Mouse (Mus musculus) midbrain, embryonic 16.5 days (tissue): ENCODE measurements at regions not wholly inside any gene's neighbourhood (a gene's known extent, or its start where the extent isn't known, plus 50 kb on each side); places are given as distances from the start of the nearest gene placed in this dataset.

Experiments
- ATAC-seq: fragments of 200-750 bp; cut with Nextera tagmentation; 2 replicates; pipeline ENCODE4 v1.8.0; 2017; ENCODE audit warnings: moderate TSS enrichment
- H3K27ac ChIP-seq: fragments of 300-500 bp; sonication (generic); 2 replicates; pipeline ENCODE4 v1.5.1; 2014; ENCODE audit warnings: mild to moderate bottlenecking, low read length, mixed read lengths
- H3K27me3 ChIP-seq: fragments of 300-500 bp; sonication (generic); 2 replicates; pipeline ENCODE4 v1.6.1; 2014; ENCODE audit warnings: low read depth, low read length, mixed read lengths; ENCODE audit not compliant: control insufficient read depth, insufficient read depth
- H3K36me3 ChIP-seq: fragments of 300-500 bp; sonication (generic); 2 replicates; pipeline ENCODE4 v1.6.1; 2014; ENCODE audit warnings: mild to moderate bottlenecking, low read length, moderate library complexity, mixed read lengths; ENCODE audit not compliant: control insufficient read depth, insufficient read depth
- H3K4me1 ChIP-seq: fragments of 300-500 bp; sonication (generic); 2 replicates; pipeline ENCODE4 v1.6.1; 2014; ENCODE audit warnings: mild to moderate bottlenecking, low read length, mixed read lengths; ENCODE audit not compliant: control insufficient read depth, insufficient read depth
- H3K4me2 ChIP-seq: fragments of 300-500 bp; sonication (generic); 2 replicates; pipeline ENCODE4 v1.6.1; 2014; ENCODE audit warnings: mild to moderate bottlenecking, low read length, mixed read lengths
- H3K4me3 ChIP-seq: fragments of 300-500 bp; sonication (generic); 2 replicates; pipeline ENCODE4 v1.5.1; 2014; ENCODE audit warnings: low read depth, mild to moderate bottlenecking, low read length, moderate library complexity, mixed read lengths
- H3K9ac ChIP-seq: fragments of 300-500 bp; sonication (generic); 2 replicates; pipeline ENCODE4 v1.6.1; 2014; ENCODE audit warnings: low read depth, low read length, mixed read lengths
- H3K9me3 ChIP-seq: fragments of 300-500 bp; sonication (generic); replicated peaks from 2 replicates; pipeline ENCODE4 v1.6.1; 2014; ENCODE audit warnings: mild to moderate bottlenecking, low read length, mixed read lengths; ENCODE audit not compliant: control insufficient read depth, poor library complexity, severe bottlenecking
- WGBS: fragments of 180-500 bp; shearing (Covaris S2); extraction: QIAGEN DNeasy Blood & Tissue Kit; methylation state at CpG from one replicate; pipeline ENCODE4 v1.1.7; 2014; 5-methylcytosine and 5-hydroxymethylcytosine counted together

GRCm38 (mm10) chr16:74718154-74718553 lies 306.5 kb upstream of the Robo2 start:
- no peaks in the 10 kb centered on the region for H3K36me3 ChIP-seq
- no peaks in the 10 kb centered on the region for H3K9me3 ChIP-seq
- 95% methylated on average over 2 of the region's 2 CpGs for WGBS

GRCm38 (mm10) chr16:74717622-74718021 lies 306.0 kb upstream of the Robo2 start:
- H3K4me3 ChIP-seq: no peak overlapping the region
- no peaks in the 10 kb centered on the region for H3K27me3 ChIP-seq
- H3K27ac ChIP-seq: no peak overlapping the region
- no peak for ATAC-seq
- H3K4me2 ChIP-seq: no peak overlapping the region
- WGBS: 75% methylated on average over 1 of the region's 1 CpGs
- no peak overlapping the region for H3K9ac ChIP-seq
- H3K36me3 ChIP-seq: no peaks in the 10 kb centered on the region
- H3K4me1 ChIP-seq: no peaks in the 10 kb centered on the region
- no peaks in the 10 kb centered on the region for H3K9me3 ChIP-seq

More at GRCm38 (mm10) chr16:74718154-74718553, 306.5 kb upstream of the Robo2 start:
- Histone ChIP-seq H3K4me1 (no peaks in the 10 kb centered on the region), H3K27ac (no peak overlapping the region), H3K4me2 (no peak overlapping the region), H3K9ac (no peak overlapping the region), H3K27me3 (no peaks in the 10 kb centered on the region), H3K4me3 (no peak overlapping the region)
- no peak for ATAC-seq

GRCm38 (mm10) chr16:74714950-74715349 lies 303.3 kb upstream of the Robo2 start:
- Histone ChIP-seq H3K27ac (no peak overlapping the region), H3K36me3 (no peaks in the 10 kb centered on the region), H3K27me3 (no peaks in the 10 kb centered on the region), H3K4me3 (no peak overlapping the region), H3K4me2 (no peak overlapping the region), H3K4me1 (no peaks in the 10 kb centered on the region), H3K9me3 (no peaks in the 10 kb centered on the region), H3K9ac (no peak overlapping the region)
- 83% methylated on average over 1 of the region's 1 CpGs for WGBS
- ATAC-seq: no peak

GRCm38 (mm10) chr16:74712515-74712914 lies 300.9 kb upstream of the Robo2 start:
- 72% methylated on average over 6 of the region's 6 CpGs for WGBS
- no peak overlapping the region for H3K4me2 ChIP-seq

GRCm38 (mm10) chr16:74702067-74702466 lies 290.4 kb upstream of the Robo2 start:
- Histone ChIP-seq H3K4me3 (no peak overlapping the region), H3K36me3 (no peaks in the 10 kb centered on the region), H3K4me1 (no peaks in the 10 kb centered on the region), H3K9me3 (no peaks in the 10 kb centered on the region), H3K27ac (no peak overlapping the region), H3K9ac (no peak overlapping the region), H3K27me3 (no peaks in the 10 kb centered on the region), H3K4me2 (no peak overlapping the region)
- 85% methylated on average over 3 of the region's 3 CpGs for WGBS
- ATAC-seq: no peak

More at GRCm38 (mm10) chr16:74712515-74712914, 300.9 kb upstream of the Robo2 start:
- no peak for ATAC-seq
- Histone ChIP-seq H3K9ac (no peak overlapping the region), H3K27me3 (no peaks in the 10 kb centered on the region), H3K4me1 (no peaks in the 10 kb centered on the region), H3K36me3 (no peaks in the 10 kb centered on the region), H3K4me3 (no peak overlapping the region), H3K27ac (no peak overlapping the region), H3K9me3 (no peaks in the 10 kb centered on the region)

GRCm38 (mm10) chr16:74683371-74683770 lies 271.7 kb upstream of the Robo2 start:
- Histone ChIP-seq H3K4me3 (no peak overlapping the region), H3K27me3 (no peaks in the 10 kb centered on the region), H3K4me2 (no peak overlapping the region), H3K4me1 (no peaks in the 10 kb centered on the region), H3K9ac (no peak overlapping the region), H3K27ac (no peak overlapping the region), H3K9me3 (no peaks in the 10 kb centered on the region), H3K36me3 (no peaks in the 10 kb centered on the region)
- WGBS: 34% methylated on average over 3 of the region's 3 CpGs
- ATAC-seq: no peak

GRCm38 (mm10) chr16:74675586-74675985 lies 264.0 kb upstream of the Robo2 start:
- Histone ChIP-seq H3K36me3 (no peaks in the 10 kb centered on the region), H3K9ac (no peak overlapping the region), H3K27ac (no peak overlapping the region), H3K9me3 (no peaks in the 10 kb centered on the region), H3K4me2 (no peak overlapping the region), H3K4me1 (no peaks in the 10 kb centered on the region), H3K4me3 (no peak overlapping the region), H3K27me3 (no peaks in the 10 kb centered on the region)
- no peak for ATAC-seq

- ATAC-seq: no peak
- H3K4me1 ChIP-seq: no peaks in the 10 kb centered on the region
- 80% methylated on average over 3 of the region's 3 CpGs for WGBS
- no peak overlapping the region for H3K4me2 ChIP-seq
- H3K27ac ChIP-seq: no peak overlapping the region
- no peaks in the 10 kb centered on the region for H3K27me3 ChIP-seq
- no peak overlapping the region for H3K4me3 ChIP-seq
- H3K9ac ChIP-seq: no peak overlapping the region
- no peaks in the 10 kb centered on the region for H3K9me3 ChIP-seq
- no peaks in the 10 kb centered on the region for H3K36me3 ChIP-seq
These were observed 259.8 kb upstream of the Robo2 start for GRCm38 (mm10) chr16:74671466-74671865.

- H3K4me2 ChIP-seq: no peak overlapping the region
- ATAC-seq: no peak
- H3K36me3 ChIP-seq: no peaks in the 10 kb centered on the region
- H3K27me3 ChIP-seq: no peaks in the 10 kb centered on the region
- H3K9me3 ChIP-seq: no peaks in the 10 kb centered on the region
- no peaks in the 10 kb centered on the region for H3K4me1 ChIP-seq
- H3K9ac ChIP-seq: no peak overlapping the region
- H3K4me3 ChIP-seq: no peak overlapping the region
- no peak overlapping the region for H3K27ac ChIP-seq
- WGBS: 64% methylated on average over 1 of the region's 1 CpGs
These were observed 252.7 kb upstream of the Robo2 start for GRCm38 (mm10) chr16:74664337-74664736.

GRCm38 (mm10) chr16:74651244-74651643 lies 239.6 kb upstream of the Robo2 start:
- H3K4me1 ChIP-seq: no peaks in the 10 kb centered on the region
- H3K9me3 ChIP-seq: no peaks in the 10 kb centered on the region
- H3K36me3 ChIP-seq: no peaks in the 10 kb centered on the region
- no peak overlapping the region for H3K4me2 ChIP-seq
- WGBS: 52% methylated on average over 3 of the region's 3 CpGs
- ATAC-seq: no peak
- no peak overlapping the region for H3K9ac ChIP-seq
- no peaks in the 10 kb centered on the region for H3K27me3 ChIP-seq
- no peak overlapping the region for H3K4me3 ChIP-seq
- no peak overlapping the region for H3K27ac ChIP-seq
